Mouse (Mus musculus) lung, adult 2 months (tissue): ENCODE data around the gene 4930402H24Rik.

Experiments
- CTCF ChIP-seq: fragments of 200-500 bp; IDR thresholded peaks from 2 replicates; pipeline ENCODE4 v1.5.1; 2011; ENCODE audit warnings: mild to moderate bottlenecking, low read length, control low read depth; ENCODE audit not compliant: insufficient read depth
- POLR2A ChIP-seq: fragments of 200-500 bp; IDR thresholded peaks from 2 replicates; pipeline ENCODE4 v1.6.1; 2011; ENCODE audit warnings: low read depth, mild to moderate bottlenecking, control low read depth, low read length, borderline replicate concordance; ENCODE audit errors: extremely low read depth

DNA sequence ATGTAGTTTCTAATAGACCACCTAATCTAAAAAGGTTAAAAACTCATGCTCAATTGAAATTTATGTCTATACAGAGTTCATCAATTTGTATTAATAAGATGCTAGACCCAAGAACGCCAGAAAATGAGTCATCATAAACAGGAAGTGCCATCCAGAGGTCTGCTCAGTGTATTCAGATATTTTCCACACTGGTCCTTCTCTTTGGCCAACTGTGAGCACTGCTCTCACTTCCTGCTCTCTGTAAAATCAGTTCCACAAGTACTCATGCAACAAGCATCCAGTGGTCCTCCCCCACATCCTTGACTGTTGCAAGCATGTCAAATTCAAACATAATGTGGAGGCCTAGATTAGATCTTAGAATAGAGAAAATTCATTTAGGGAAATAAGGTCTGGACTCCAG is 73.6 kb downstream of the 4930402H24Rik start:
- no peak for TF ChIP-seq CTCF
- no peak for TF ChIP-seq POLR2A
